Mouse (Mus musculus) embryonic facial prominence, embryonic 15.5 days (tissue): ENCODE measurements at regions not wholly inside any gene's neighbourhood (a gene's known extent, or its start where the extent isn't known, plus 50 kb on each side); places are given as distances from the start of the nearest gene placed in this dataset.
A peak's percentile ranks its signal among the peaks of the same experiment; 100 is the strongest.

Source experiments
- ATAC-seq: fragments of 200-750 bp; cut with Nextera tagmentation; 2 replicates; pipeline ENCODE4 v1.8.0; 2017; ENCODE audit warnings: low read depth, moderate TSS enrichment; ENCODE audit not compliant: insufficient number of reproducible peaks, low FRiP score, low TSS enrichment
- H3K27ac ChIP-seq: fragments of 300-500 bp; sonication (generic); replicated peaks from 2 replicates; pipeline ENCODE4 v1.5.1; 2015; ENCODE audit warnings: mild to moderate bottlenecking, inconsistent platforms
- H3K27me3 ChIP-seq: fragments of 300-500 bp; sonication (generic); 2 replicates; pipeline ENCODE4 v1.6.1; 2015; ENCODE audit warnings: inconsistent platforms
- H3K36me3 ChIP-seq: fragments of 300-500 bp; sonication (generic); 2 replicates; pipeline ENCODE4 v1.6.1; 2015; ENCODE audit warnings: mild to moderate bottlenecking, inconsistent platforms
- H3K4me1 ChIP-seq: fragments of 300-500 bp; sonication (generic); 2 replicates; pipeline ENCODE4 v1.6.1; 2015; ENCODE audit warnings: inconsistent platforms
- H3K4me2 ChIP-seq: fragments of 300-500 bp; sonication (generic); replicated peaks from 2 replicates; pipeline ENCODE4 v1.6.1; 2015; ENCODE audit warnings: mild to moderate bottlenecking, inconsistent platforms
- H3K4me3 ChIP-seq: fragments of 300-500 bp; sonication (generic); replicated peaks from 2 replicates; pipeline ENCODE4 v1.5.1; 2015; ENCODE audit warnings: mild to moderate bottlenecking, inconsistent platforms
- H3K9ac ChIP-seq: fragments of 300-500 bp; sonication (generic); 2 replicates; pipeline ENCODE4 v1.6.1; 2015; ENCODE audit warnings: inconsistent platforms
- H3K9me3 ChIP-seq: fragments of 300-500 bp; sonication (generic); replicated peaks from 2 replicates; pipeline ENCODE4 v1.6.1; 2016; ENCODE audit warnings: inconsistent platforms
- WGBS: fragments of 180-500 bp; shearing (Covaris S2); methylation state at CpG from one replicate; pipeline ENCODE4 v1.1.7; 2015; 5-methylcytosine and 5-hydroxymethylcytosine counted together

DNA sequence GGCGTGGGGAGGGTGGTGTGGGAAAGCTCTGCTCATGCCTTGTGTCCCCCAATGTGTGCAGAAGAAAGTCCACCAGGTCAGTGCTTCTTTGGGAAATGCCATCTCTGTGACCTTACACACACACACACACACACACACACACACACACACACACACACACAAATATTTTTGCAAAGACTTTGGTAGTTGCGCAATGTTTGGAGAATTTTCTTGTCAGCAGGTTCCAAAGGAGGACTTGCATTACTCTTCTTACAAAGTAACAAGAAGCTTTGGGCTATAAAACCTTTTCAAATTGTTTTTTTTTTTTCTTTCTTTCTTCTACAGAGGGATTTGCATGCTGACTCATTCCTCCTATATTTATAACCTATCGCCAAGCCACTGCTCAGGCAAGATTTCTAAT is 59.1 kb upstream of the Npvf start:
- Histone ChIP-seq H3K27me3 (no peaks in the 10 kb centered on the region), H3K27ac (peak overlapping the region; percentile 39; the same call in 1 of the 2 replicates), H3K36me3 (no peaks in the 10 kb centered on the region), H3K9me3 (no peaks in the 10 kb centered on the region), H3K4me3 (no peak overlapping the region), H3K4me1 (peaks cover 13% of the 10 kb centered on the region; the same call in 1 of the 2 replicates), H3K4me2 (no peak overlapping the region), H3K9ac (no peak overlapping the region)
- ATAC-seq: no peak
- 62% methylated on average over 3 of the region's 3 CpGs for WGBS

GRCm38 (mm10) chr6:50718631-50719030 is 64.4 kb upstream of the Npvf start:
- peaks cover 40% of the 10 kb centered on the region for H3K4me1 ChIP-seq
- no peak for ATAC-seq
- H3K27me3 ChIP-seq: no peaks in the 10 kb centered on the region
- no peak overlapping the region for H3K27ac ChIP-seq
- no peak overlapping the region for H3K9ac ChIP-seq
- H3K9me3 ChIP-seq: no peaks in the 10 kb centered on the region
- 11% methylated on average over 4 of the region's 4 CpGs for WGBS
- no peak overlapping the region for H3K4me3 ChIP-seq
- no peaks in the 10 kb centered on the region for H3K36me3 ChIP-seq
- H3K4me2 ChIP-seq: no peak overlapping the region

- peak overlapping the region; percentile 55; the same call in 1 of the 2 replicates for H3K27ac ChIP-seq
- H3K9ac ChIP-seq: no peak overlapping the region
- no peaks in the 10 kb centered on the region for H3K27me3 ChIP-seq
- H3K36me3 ChIP-seq: no peaks in the 10 kb centered on the region
- 36% methylated on average over 4 of the region's 4 CpGs for WGBS
- peak; percentile 76; the same call in 1 of the 2 replicates for ATAC-seq
- no peaks in the 10 kb centered on the region for H3K9me3 ChIP-seq
- H3K4me2 ChIP-seq: no peak overlapping the region
- H3K4me1 ChIP-seq: peaks cover 28% of the 10 kb centered on the region
- no peak overlapping the region for H3K4me3 ChIP-seq
Measured at GRCm38 (mm10) chr6:50720346-50720745, 66.1 kb upstream of the Npvf start.

GRCm38 (mm10) chr6:50725640-50726039 is 71.4 kb upstream of the Npvf start:
- Histone ChIP-seq H3K9me3 (no peaks in the 10 kb centered on the region), H3K27ac (no peak overlapping the region), H3K4me2 (no peak overlapping the region), H3K27me3 (no peaks in the 10 kb centered on the region; the same call in none of the 2 replicates), H3K36me3 (no peaks in the 10 kb centered on the region), H3K4me1 (peaks cover 24% of the 10 kb centered on the region), H3K9ac (no peak overlapping the region), H3K4me3 (no peak overlapping the region)
- no peak for ATAC-seq
- 69% methylated on average over 3 of the region's 3 CpGs for WGBS

GRCm38 (mm10) chr6:50726166-50726591 is 71.9 kb upstream of the Npvf start:
- H3K27me3 ChIP-seq: no peaks in the 10 kb centered on the region; the same call in none of the 2 replicates
- no peak overlapping the region for H3K4me2 ChIP-seq
- ATAC-seq: peak; percentile 65; the same call in 1 of the 2 replicates
- no peaks in the 10 kb centered on the region for H3K36me3 ChIP-seq
- H3K4me3 ChIP-seq: no peak overlapping the region
- H3K4me1 ChIP-seq: 0 out of 2 replicates have a peak, but pooled peaks cover 19% of the 10 kb centered on the region
- no peaks in the 10 kb centered on the region for H3K9me3 ChIP-seq
- 27% methylated on average over 9 of the region's 9 CpGs for WGBS
- peak overlapping the region; percentile 66; the same call in 1 of the 2 replicates for H3K27ac ChIP-seq
- no peak overlapping the region for H3K9ac ChIP-seq

- Histone ChIP-seq H3K4me1 (0 out of 2 replicates have a peak, but pooled peaks cover 12% of the 10 kb centered on the region), H3K9me3 (no peaks in the 10 kb centered on the region), H3K9ac (no peak overlapping the region), H3K4me3 (no peak overlapping the region), H3K27ac (no peak overlapping the region), H3K36me3 (no peaks in the 10 kb centered on the region), H3K27me3 (no peaks in the 10 kb centered on the region; the same call in none of the 2 replicates), H3K4me2 (no peak overlapping the region)
- 58% methylated on average over 14 of the region's 14 CpGs for WGBS
- no peak for ATAC-seq
Measured at GRCm38 (mm10) chr6:50730744-50731718, 76.8 kb upstream of the Npvf start.

DNA sequence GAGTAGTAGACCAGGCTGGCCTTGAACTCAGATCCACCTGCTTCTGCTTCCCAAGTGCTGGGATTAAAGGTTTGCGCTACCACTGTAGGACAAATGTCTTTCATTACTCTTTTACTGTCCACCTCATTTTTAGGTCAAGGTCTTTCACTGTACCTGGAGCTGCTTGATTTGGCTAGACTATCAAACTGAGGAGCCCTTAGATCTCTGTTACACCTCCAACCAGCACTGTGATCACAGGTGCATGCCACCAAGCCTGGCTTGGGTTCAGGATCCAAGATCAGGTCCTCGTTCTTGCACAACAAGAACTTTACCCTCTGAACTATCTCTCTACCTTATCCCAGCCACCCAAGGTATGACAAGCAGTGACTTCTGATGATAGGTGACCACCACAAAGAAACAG is 80.5 kb upstream of the Npvf start:
- H3K9me3 ChIP-seq: no peaks in the 10 kb centered on the region

GRCm38 (mm10) chr6:50735825-50736224 is 81.6 kb upstream of the Npvf start:
- no peak for ATAC-seq
- Histone ChIP-seq H3K27me3 (no peaks in the 10 kb centered on the region), H3K4me1 (0 out of 2 replicates have a peak, but pooled peaks cover 6% of the 10 kb centered on the region), H3K4me3 (no peak overlapping the region), H3K9me3 (no peaks in the 10 kb centered on the region), H3K27ac (no peak overlapping the region), H3K36me3 (no peaks in the 10 kb centered on the region), H3K4me2 (no peak overlapping the region), H3K9ac (no peak overlapping the region)
- WGBS: 28% methylated on average over 2 of the region's 2 CpGs

More for the DNA sequence above, 80.5 kb upstream of the Npvf start:
- Histone ChIP-seq H3K27ac (no peak overlapping the region), H3K4me3 (no peak overlapping the region), H3K4me1 (0 out of 2 replicates have a peak, but pooled peaks cover 6% of the 10 kb centered on the region), H3K9ac (no peak overlapping the region), H3K4me2 (no peak overlapping the region), H3K27me3 (no peaks in the 10 kb centered on the region), H3K36me3 (no peaks in the 10 kb centered on the region)
- ATAC-seq: no peak
- 94% methylated on average over 2 of the region's 2 CpGs for WGBS

DNA sequence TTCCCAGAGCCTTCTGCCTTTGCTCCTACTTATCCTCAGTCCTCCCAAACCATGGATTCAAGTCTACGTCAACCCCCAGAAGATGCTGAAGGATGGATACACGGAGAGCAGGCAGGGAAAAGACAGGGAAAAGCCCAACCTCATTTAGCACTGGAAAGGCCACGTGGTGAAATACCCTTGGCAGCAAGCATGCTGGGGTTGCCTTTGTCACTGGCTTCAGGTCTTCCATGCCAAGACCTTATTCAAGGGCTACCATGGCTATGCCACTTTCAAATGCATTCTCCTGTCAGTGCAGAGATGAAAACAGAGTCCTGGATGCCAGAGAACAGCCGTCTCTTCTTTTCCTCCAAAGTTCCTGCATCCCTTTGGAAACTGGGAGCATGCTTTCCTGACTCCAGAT is 87.8 kb upstream of the Npvf start:
- Histone ChIP-seq H3K36me3 (no peaks in the 10 kb centered on the region), H3K27ac (no peak overlapping the region), H3K9ac (no peak overlapping the region), H3K4me3 (no peak overlapping the region), H3K27me3 (no peaks in the 10 kb centered on the region), H3K4me2 (no peak overlapping the region), H3K9me3 (no peaks in the 10 kb centered on the region), H3K4me1 (no peaks in the 10 kb centered on the region)
- no peak for ATAC-seq
- 67% methylated on average over 4 of the region's 4 CpGs for WGBS

GRCm38 (mm10) chr6:50744462-50745166 is 90.4 kb upstream of the Npvf start:
- H3K27me3 ChIP-seq: no peaks in the 10 kb centered on the region
- no peaks in the 10 kb centered on the region for H3K4me1 ChIP-seq
- no peaks in the 10 kb centered on the region for H3K36me3 ChIP-seq
- no peak overlapping the region for H3K9ac ChIP-seq
- 61% methylated on average over 6 of the region's 6 CpGs for WGBS
- no peak overlapping the region for H3K27ac ChIP-seq
- no peak for ATAC-seq
- H3K4me2 ChIP-seq: no peak overlapping the region
- H3K4me3 ChIP-seq: no peak overlapping the region
- no peaks in the 10 kb centered on the region for H3K9me3 ChIP-seq

DNA sequence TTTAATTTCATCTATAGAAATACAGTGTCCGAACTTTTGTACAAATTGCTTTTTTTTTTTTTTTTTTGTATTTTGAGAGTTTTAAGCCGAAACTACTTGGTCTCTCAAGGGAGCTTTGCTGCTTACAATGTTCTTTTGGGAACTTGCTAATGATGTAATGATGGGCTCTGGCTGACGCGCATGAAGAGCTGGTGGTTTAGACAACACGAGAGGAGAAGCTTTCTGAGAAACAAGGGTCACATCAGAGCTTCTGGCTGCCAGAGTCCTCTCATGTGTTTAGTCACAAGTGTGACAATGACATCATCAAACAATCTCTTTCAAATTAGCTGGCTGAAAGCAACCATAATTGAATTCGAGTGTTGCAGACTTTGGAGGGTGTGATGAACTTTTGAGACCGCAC is 98.9 kb upstream of the Npvf start:
- H3K27ac ChIP-seq: no peak overlapping the region
- H3K36me3 ChIP-seq: no peaks in the 10 kb centered on the region
- H3K4me1 ChIP-seq: no peaks in the 10 kb centered on the region
- no peaks in the 10 kb centered on the region for H3K27me3 ChIP-seq
- no peak for ATAC-seq
- H3K9ac ChIP-seq: no peak overlapping the region
- no peak overlapping the region for H3K4me2 ChIP-seq
- H3K4me3 ChIP-seq: no peak overlapping the region
- H3K9me3 ChIP-seq: no peaks in the 10 kb centered on the region
- 65% methylated on average over 7 of the region's 7 CpGs for WGBS
